Mouse (Mus musculus): ENCODE data around the gene Flcn.
"Not testable (repeated sequence)": the region's sequence is repeated elsewhere in the genome, so short reads cannot be mapped to it uniquely, and the experiment has no call there.

Gene Flcn

GRCm38 (mm10) chr11:59809670-59810474 lies at the start of gene Flcn:
TSS of gene Flcn (minus strand) at chr11:59810016.
- DNase-seq (ENCODE audit: low read depth, low spot score), result peak; percentile 81

- no peak for DNase-seq (ENCODE audit: low read depth, low spot score)
Observed at GRCm38 (mm10) chr11:59852865-59853264, 43.0 kb upstream of the Flcn start.

GRCm38 (mm10) chr11:59847891-59848884 lies 38.4 kb upstream of the Flcn start:
- DNase-seq (ENCODE audit: low read depth, low spot score), result peak; percentile 54

- peak; percentile 38 for DNase-seq (ENCODE audit: low read depth, low spot score)
Observed at GRCm38 (mm10) chr11:59847131-59847530, 37.3 kb upstream of the Flcn start.

- no peak for DNase-seq (ENCODE audit: low read depth, low spot score)
Observed at GRCm38 (mm10) chr11:59846311-59846710, 36.5 kb upstream of the Flcn start.

GRCm38 (mm10) chr11:59839459-59840126 lies 29.8 kb upstream of the Flcn start, which contains the start of gene Cops3:
TSS of gene Cops3 (minus strand) at chr11:59839838.
- peak; percentile 93 for DNase-seq (ENCODE audit: low read depth, low spot score)

GRCm38 (mm10) chr11:59839008-59839458 lies 29.2 kb upstream of the Flcn start, which contains the start of gene Nt5m:
TSS of gene Nt5m (plus strand) at chr11:59839447.
- DNase-seq (ENCODE audit: low read depth, low spot score), result peak; percentile 88

GRCm38 (mm10) chr11:59838426-59838825 lies 28.6 kb upstream of the Flcn start:
- DNase-seq (ENCODE audit: low read depth, low spot score), result no peak

- DNase-seq (ENCODE audit: low read depth, low spot score), result not testable (repeated sequence)
Observed at GRCm38 (mm10) chr11:59837789-59838188, 28.0 kb upstream of the Flcn start.

GRCm38 (mm10) chr11:59821625-59822024 lies 11.8 kb upstream of the Flcn start:
- DNase-seq (ENCODE audit: low read depth, low spot score), result no peak

- DNase-seq (ENCODE audit: low read depth, low spot score), result no peak
Observed at GRCm38 (mm10) chr11:59817916-59818315, 8.1 kb upstream of the Flcn start.

GRCm38 (mm10) chr11:59815482-59816065 lies 5.8 kb upstream of the Flcn start:
- no peak for DNase-seq (ENCODE audit: low read depth, low spot score)

- DNase-seq (ENCODE audit: low read depth, low spot score), result no peak
Observed at GRCm38 (mm10) chr11:59814936-59815335, 5.1 kb upstream of the Flcn start.

- DNase-seq (ENCODE audit: low read depth, low spot score), result no peak
Observed at GRCm38 (mm10) chr11:59814311-59814710, 4.5 kb upstream of the Flcn start.

- no peak for DNase-seq (ENCODE audit: low read depth, low spot score)
Observed at GRCm38 (mm10) chr11:59813276-59813675, 3.5 kb upstream of the Flcn start.

- peak; percentile 75 for DNase-seq (ENCODE audit: low read depth, low spot score)
Observed at GRCm38 (mm10) chr11:59811211-59811610, 1.4 kb upstream of the Flcn start.

- no peak for DNase-seq (ENCODE audit: low read depth, low spot score)
Observed at GRCm38 (mm10) chr11:59810480-59811158, 803 bp upstream of the Flcn start.

GRCm38 (mm10) chr11:59809071-59809669 lies 646 bp downstream of the Flcn start:
- DNase-seq (ENCODE audit: low read depth, low spot score), result no peak

GRCm38 (mm10) chr11:59808170-59808960 lies 1.5 kb downstream of the Flcn start:
- DNase-seq (ENCODE audit: low read depth, low spot score), result no peak

All from retina, postnatal 7 days (tissue).